Mouse (Mus musculus) liver, embryonic 14.5 days (tissue): ENCODE measurements around the gene Fat3.

Experiments
- CTCF ChIP-seq: IDR thresholded peaks from 2 replicates; pipeline ENCODE4 v1.5.1; 2016; ENCODE audit warnings: antibody characterized with exemption, low read depth, control low read depth
- EP300 ChIP-seq: IDR thresholded peaks from 2 replicates; pipeline ENCODE4 v1.6.1; 2016; ENCODE audit warnings: antibody characterized with exemption, low read depth

DNA sequence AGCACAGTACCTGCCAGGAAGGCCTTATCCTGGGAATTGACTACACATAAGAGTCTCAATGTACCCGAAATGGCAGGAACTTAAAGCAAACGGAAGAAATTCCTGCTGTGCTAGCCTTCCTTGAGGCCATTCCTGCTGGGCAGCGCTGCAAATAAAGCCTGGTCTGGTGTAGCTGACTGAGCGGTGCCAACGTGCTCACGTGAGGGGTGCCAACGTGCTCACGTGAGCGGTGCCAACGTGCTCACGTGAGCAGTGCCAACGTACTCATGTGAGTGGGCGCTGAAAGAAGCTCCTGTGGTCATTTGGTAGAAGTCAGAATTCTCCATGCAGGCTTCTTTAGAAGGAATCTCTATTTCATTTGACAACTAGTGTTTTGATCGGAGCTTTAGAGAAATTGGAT, 522.8 kb downstream of the Fat3 start:
- TF ChIP-seq CTCF (no peak), EP300 (no peak)
